Mouse (Mus musculus): Measurements from ENCODE around the gene Tmem254c. TPM values are rescaled to one million over a fixed set of nuclear protein-coding genes. Genes with fewer than 3 reads are reported as not detected.

The Tmem254c gene
- polyA plus RNA-seq, 1 experiment from 2014 or later, result 32.6 TPM

Other genes with a start within 250 kb of the Tmem254c start
- 3.1 and 4.0 TPM in 2 replicates for gene Anxa11, start 225.2 kb downstream of the Tmem254c start, polyA plus RNA-seq (2015; fragmentation: Nextera tagmentation; extraction: Ambion mirVana)
- gene Plac9a, start 164.3 kb downstream of the Tmem254c start, polyA plus RNA-seq (2015; fragmentation: Nextera tagmentation; extraction: Ambion mirVana), result not detected in 2 replicates
- 4.7 and 6.7 TPM in 2 replicates for gene Tmem254a, start 139.7 kb downstream of the Tmem254c start, polyA plus RNA-seq (2015; fragmentation: Nextera tagmentation; extraction: Ambion mirVana)
- not detected in 2 replicates for gene Cphx1, start 129.1 kb downstream of the Tmem254c start, polyA plus RNA-seq (2015; fragmentation: Nextera tagmentation; extraction: Ambion mirVana)
- 1.3 and 1.7 TPM in 2 replicates for gene Duxbl1, start 88.8 kb downstream of the Tmem254c start, polyA plus RNA-seq (2015; fragmentation: Nextera tagmentation; extraction: Ambion mirVana)
- 8.4 and 8.6 TPM in 2 replicates for gene Gm9780, start 24.6 kb downstream of the Tmem254c start, polyA plus RNA-seq (2015; fragmentation: Nextera tagmentation; extraction: Ambion mirVana)
- gene Cphx2, start 14.2 kb upstream of the Tmem254c start, polyA plus RNA-seq (2015; fragmentation: Nextera tagmentation; extraction: Ambion mirVana), result not detected in 2 replicates
- not detected in 2 replicates for gene Cphx3, start 14.9 kb upstream of the Tmem254c start, polyA plus RNA-seq (2015; fragmentation: Nextera tagmentation; extraction: Ambion mirVana)
- 1.0 and 1.3 TPM in 2 replicates for gene Duxbl2, start 51.0 kb upstream of the Tmem254c start, polyA plus RNA-seq (2015; fragmentation: Nextera tagmentation; extraction: Ambion mirVana)
- gene Plac9b, start 115.1 kb upstream of the Tmem254c start, polyA plus RNA-seq (2015; fragmentation: Nextera tagmentation; extraction: Ambion mirVana), result 6.0 and 12.7 TPM in 2 replicates
- gene Tmem254b, start 139.7 kb upstream of the Tmem254c start, polyA plus RNA-seq (2015; fragmentation: Nextera tagmentation; extraction: Ambion mirVana), result 34.1 and 36.7 TPM in 2 replicates
- gene Duxbl3, start 190.6 kb upstream of the Tmem254c start, polyA plus RNA-seq (2015; fragmentation: Nextera tagmentation; extraction: Ambion mirVana), result 0.60 and 1.2 TPM in 2 replicates